Mouse (Mus musculus) spleen, adult 12 weeks (tissue): ENCODE measurements around the gene Oxtr.

Source experiments
- DNase-seq: peaks from one replicate; pipeline ENCODE4 v3.0.0; 2022; ENCODE audit warnings: low spot score

The Oxtr gene

DNA sequence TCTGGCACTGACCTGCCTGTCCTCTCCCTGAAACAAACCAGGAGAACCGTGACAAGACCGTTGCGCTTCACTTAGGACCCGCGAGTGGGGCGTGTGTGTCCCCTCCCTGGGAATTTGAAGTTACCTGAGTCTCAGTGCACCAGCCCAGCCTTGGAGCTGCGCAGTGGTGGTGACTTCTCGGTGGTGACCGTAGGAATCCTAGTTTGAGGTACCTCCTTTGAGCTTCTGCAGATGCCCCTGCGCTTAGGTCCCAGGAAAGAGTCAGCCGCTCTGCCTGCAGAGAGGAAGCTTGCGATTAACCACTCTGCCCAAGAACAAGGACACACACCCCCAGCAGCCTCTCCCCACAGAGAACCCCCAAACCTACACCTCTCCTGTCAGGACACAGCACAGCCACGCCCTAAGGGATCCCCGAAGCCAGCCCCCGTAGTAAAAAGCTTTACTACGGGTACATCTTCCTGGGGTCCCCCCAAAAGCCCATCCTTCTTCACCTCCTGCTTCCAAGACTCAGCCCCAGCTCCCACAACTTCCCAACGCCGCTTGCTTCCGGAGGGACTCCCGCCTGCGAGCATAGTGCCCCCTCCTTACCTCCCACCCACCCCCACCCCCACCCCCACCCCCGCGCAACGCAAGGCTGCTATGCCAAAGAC, at the start of gene Oxtr:
TSS of gene Oxtr (minus strand) at position 34 of the 650 bp plus-strand sequence.
- no peak for DNase-seq

DNA sequence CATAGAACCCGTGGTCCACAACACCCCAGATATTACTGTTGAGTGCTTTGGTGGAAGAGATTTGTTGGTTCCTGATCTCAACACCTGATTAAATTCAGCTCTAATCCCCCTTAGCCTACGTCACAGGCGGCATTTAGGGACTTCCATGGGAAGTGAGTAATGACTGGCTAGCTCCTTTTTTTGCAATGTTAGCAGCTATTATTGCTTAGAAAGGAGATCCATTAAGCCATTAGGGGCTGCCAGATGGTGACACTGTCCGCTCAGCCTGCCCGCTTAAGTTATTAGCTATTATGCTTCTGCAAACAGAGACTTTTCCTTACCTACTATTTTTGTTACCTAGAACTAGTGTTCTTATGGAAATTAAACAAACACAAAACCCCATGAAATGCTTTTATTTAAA, 35.7 kb upstream of the Oxtr start:
- no peak for DNase-seq

DNA sequence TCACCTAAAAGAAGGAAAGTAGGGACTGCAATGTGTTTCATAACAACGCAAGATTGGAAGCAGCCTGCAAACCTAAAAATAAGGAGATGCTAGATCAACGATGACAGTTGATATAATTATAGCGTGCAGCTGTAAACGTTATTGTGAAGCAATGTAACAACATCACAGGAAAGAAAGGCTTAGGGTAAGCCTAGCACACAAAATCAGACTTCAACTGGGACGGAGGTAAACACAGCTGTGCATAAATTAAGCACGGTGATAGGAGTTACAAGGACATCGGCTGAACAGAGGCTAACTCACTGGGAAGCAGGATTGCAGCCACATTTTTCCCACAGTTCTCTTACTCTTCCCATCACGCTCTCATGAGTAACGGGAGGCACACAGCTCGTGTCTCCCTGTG, 34.7 kb upstream of the Oxtr start:
- no peak for DNase-seq

GRCm38 (mm10) chr6:112517991-112518390, 28.2 kb upstream of the Oxtr start:
- DNase-seq, result no peak

- DNase-seq, result no peak
Observed at GRCm38 (mm10) chr6:112517572-112517971, 27.8 kb upstream of the Oxtr start.

- no peak for DNase-seq
Observed at GRCm38 (mm10) chr6:112516496-112516895, 26.8 kb upstream of the Oxtr start.

DNA sequence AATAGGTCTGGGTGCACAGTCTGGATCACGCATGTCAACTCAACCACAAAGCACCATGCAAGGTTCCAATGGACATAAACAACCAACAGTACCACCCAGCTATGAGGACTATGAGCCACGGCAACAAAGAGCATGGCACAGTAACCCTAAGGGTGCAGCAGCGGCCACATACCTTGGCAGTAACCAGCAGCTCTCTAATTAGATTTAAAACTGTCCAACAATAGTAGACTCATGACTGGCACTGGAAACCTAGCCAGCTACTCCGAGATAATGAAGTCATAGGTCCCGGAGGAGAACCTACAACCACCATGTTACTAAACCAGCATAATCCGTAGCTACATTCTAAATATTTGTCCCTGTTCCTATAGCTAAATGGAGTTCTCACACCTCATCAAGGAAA, 24.8 kb upstream of the Oxtr start:
- DNase-seq, result no peak

DNA sequence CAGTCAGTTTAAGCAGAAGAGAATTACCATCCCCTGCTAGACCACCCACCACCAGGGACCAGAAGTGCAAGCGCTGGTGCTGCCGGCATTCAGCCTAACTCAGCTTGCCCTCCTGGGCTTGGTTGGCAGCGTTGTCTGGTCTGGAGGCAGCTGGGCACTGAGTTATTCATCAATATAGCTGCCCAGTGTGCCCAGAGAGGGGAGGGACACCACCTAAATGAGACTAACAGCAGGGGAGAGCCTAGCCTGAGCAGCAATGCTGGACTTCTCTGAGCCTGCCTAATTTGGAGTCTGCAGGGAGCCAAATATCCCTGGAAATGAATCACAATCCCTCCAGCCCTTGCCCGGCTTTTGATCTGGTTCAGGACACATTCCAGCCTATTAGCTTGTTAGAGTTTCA, 20.6 kb upstream of the Oxtr start:
- DNase-seq, result no peak

DNA sequence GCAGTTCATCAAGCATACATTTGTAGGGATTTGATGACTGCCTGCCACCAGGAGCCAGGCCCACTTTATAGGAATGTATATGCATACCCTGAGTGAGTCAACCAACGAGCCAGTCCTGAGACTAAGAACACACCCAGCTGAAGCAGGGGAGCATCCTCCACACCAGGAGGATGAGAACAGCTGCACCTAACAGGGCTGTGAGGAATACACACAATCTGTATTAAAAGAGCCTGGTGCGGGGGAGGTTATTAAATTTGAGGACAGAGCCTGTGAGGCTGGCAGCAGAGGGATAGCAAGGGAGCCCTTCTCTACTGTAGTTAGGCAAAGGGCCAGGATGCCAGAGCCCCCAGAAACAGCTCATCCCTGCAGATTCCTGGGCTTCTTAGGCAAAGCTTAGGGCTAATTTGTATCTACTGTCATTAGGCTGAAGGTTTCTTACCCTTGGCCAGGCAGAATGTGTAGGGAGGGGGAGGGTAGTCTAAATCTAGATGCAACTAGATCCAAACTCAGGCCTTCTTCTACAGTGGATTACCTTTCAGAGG, 19.9 kb upstream of the Oxtr start:
- DNase-seq, result no peak

DNA sequence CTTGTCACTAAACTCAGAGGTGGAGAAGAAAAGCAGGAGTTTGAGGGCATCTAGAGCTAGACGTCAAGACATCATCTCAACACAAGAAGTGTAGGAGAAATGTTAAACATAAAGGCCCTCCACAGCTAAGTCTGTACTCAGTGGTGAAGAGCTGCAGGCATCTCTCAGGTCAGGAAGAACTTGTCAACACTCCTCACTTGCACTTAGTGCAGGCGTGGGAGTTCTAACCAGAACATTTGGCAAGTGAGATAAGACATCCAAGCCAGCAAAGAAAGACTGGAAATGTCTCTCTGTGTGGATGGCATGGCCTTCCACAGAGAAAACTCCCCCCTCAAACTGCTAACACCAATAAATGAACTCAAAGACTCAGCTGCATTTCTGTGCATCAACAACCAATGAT, 17.9 kb upstream of the Oxtr start:
- no peak for DNase-seq

GRCm38 (mm10) chr6:112501156-112501555, 11.4 kb upstream of the Oxtr start:
- no peak for DNase-seq

- no peak for DNase-seq
Observed at GRCm38 (mm10) chr6:112499456-112499855, 9.7 kb upstream of the Oxtr start.

GRCm38 (mm10) chr6:112498716-112499115, 9.0 kb upstream of the Oxtr start:
- no peak for DNase-seq

DNA sequence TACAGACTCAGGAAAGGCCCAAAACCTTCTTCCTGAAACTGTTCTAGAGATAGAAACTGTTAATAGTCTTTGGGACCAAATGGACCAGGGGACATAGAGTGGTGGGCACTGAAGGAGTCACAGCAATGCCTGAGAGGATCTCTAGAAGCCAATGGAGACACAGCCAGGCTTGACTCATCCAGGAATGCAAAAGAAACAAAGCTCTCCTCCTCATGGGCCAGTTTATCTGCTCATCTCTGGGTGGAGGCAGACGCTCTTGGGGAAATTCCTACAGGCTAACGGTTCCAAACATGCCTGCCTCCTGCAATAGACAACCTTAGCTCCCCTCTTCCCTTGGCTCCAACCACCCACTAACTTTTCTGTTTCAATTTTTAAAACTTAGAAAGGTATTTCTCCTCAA, 7.7 kb upstream of the Oxtr start:
- no peak for DNase-seq

GRCm38 (mm10) chr6:112496291-112497060, 6.7 kb upstream of the Oxtr start:
- no peak for DNase-seq

DNA sequence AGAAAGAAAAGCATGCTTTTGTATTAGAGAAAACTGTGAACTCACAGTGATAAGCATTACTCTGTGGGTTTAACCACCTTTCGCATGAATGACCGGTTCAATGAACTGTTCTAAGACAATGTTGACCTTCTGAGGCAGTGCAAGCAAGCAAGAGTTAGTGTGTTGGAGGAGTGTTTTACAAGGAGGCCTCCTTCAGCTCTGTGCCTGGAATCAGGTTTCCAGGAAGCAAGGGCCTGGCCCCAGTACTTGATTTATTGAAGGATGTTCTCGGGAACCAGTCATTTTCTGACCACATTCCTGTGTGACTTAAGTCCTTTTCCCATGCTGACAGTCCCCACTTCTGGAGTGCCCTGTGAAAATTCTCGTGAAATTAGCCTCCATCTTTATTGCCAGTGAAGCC, 5.5 kb upstream of the Oxtr start:
- no peak for DNase-seq

- DNase-seq, result no peak
Observed at GRCm38 (mm10) chr6:112494620-112495081, 4.9 kb upstream of the Oxtr start.

GRCm38 (mm10) chr6:112493371-112493770, 3.6 kb upstream of the Oxtr start:
- DNase-seq, result no peak

DNA sequence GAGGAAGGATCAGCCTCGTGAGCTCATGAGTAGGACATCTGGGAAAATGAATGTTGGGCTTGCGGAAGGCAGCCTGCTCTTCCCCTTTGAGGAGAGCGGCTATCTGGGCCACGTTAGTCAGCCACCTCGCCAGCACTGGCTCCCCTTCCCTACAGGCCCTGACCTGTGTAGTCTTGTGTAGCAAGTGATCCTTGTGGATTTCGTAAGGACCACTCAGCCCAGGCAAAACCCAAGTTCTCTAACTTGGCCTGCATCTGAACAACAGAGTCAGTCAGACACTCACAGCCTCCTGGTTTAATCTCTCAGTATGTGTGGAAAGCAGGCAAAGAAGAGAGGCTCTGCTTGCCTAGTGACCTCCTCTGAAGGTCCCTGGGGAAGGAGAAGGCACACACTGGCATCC, 2.9 kb upstream of the Oxtr start:
- no peak for DNase-seq

DNA sequence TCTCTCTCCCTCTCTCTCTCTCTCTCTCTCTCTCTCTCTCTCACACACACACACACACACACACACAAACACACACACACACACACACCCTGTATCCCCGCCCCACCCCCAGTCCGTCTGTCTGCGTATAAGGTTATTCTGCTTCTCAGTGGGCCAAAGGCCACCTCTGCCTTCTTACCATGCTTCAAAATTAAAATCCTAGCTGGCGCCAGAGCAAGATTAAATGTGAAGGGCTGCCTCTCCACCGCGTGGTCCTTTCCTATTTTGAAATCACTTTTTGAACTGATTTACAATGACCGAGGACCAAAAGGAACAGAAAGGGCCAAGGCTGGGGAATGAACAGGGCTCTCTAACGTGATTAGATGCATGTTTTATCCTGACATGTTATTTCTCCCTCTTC, 1.8 kb upstream of the Oxtr start:
- no peak for DNase-seq

DNA sequence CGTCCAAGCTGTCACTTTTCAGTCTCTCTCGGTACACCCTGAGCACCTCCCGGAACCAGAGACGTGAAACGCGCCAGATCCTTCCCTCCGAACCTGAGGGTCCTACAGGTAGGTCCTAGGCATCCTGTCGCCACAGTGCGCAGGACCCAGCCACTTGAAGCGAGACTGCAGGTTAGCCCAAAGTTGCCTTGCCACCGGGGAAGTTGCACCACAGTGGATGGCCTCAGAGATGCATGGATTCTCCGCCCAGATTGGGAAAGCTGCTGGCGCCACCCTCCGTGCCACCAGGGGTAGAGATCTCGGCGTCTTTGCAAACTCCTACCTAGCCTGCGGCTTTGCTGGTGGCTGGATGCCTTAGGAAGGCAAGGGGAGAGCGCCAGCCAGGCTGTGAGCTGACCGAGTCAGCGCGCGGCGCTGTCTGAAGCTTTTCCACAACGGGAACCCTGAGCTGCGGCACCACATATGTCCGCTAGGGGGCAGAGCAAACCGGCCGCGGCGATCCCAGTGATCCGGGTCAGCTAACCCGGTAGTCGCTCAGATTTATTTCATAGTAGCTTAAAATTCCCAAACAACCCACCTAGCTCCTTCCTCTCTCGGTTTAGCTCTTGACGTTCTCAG, 991 bp upstream of the Oxtr start:
- peak; percentile 7 for DNase-seq

DNA sequence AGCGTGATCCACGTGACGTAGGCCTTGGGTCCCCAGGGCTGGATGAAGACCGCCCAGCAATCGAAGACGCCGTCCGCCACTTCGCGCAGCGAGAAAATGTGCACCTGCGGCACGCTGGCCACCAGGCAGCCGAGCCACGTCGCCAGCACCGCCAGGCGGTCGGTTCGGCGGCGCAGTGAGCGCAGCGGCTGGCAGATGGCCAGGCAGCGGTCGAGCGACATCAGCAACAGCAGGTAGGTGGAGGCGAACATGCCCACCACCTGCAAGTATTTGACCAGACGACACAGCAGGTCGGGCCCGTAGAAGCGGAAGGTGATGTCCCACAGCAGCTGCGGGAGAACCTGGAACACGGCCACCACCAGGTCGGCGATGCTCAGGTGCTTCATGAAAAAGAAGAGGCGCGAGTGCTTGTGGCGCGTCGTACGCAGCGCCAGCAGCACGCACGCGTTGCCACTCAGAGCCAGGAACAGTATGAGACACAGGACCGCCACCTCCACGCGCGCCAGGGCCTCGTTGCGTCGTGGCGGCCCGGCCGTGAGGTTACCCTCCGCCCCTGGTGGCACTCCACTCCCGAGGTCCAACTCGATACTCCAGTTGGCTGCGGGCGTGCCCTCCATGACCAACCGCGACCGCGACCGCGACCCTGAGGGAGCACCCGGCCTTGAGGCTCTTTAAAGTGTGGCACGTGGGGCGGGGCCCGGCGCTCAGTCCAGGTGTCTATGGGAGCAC, 398 bp downstream of the Oxtr start:
- DNase-seq, result no peak
